Mouse (Mus musculus) thymus, adult 2 months (tissue): ENCODE measurements at regions not wholly inside any gene's neighbourhood (a gene's known extent, or its start where the extent isn't known, plus 50 kb on each side); places are given as distances from the start of the nearest gene placed in this dataset.

ENCODE experiments used
- CTCF ChIP-seq: fragments of 200-500 bp; IDR thresholded peaks from 2 replicates; pipeline ENCODE4 v1.5.1; 2012; ENCODE audit warnings: mild to moderate bottlenecking, control low read depth, low read length, moderate library complexity, borderline replicate concordance; ENCODE audit not compliant: control insufficient read depth, poor library complexity, insufficient read depth; ENCODE audit errors: extremely low read depth
- POLR2A ChIP-seq: fragments of 200-500 bp; IDR thresholded peaks from 2 replicates; pipeline ENCODE4 v1.6.1; 2012; ENCODE audit warnings: mild to moderate bottlenecking, low read length, control low read depth, moderate library complexity; ENCODE audit not compliant: control insufficient read depth, poor library complexity, insufficient read depth; ENCODE audit errors: extremely low read depth

DNA sequence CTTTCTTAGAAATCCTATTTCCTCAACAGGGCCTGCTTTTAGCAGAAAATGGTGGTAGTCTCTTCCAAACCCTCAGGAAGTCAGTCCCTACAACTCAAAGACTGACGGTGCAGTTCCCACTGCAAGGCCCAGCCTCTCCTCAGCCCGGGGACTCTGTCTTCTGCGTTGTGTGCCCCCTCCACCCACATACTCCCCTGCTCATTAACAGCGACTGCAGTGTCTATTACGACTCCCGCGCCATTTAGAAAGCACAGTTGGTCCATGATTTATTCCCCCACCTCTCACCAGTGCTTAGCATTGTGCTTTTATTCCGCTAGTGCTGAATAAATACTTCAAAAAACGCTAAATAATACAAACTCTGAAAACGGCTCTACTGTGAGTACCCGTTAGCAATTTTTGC is 230.9 kb upstream of the Hes1 start:
- TF ChIP-seq POLR2A (no peak), CTCF (no peak)
